Mouse (Mus musculus) CH12.LX (cell line): ENCODE measurements around the gene Tns2. TPM values are rescaled to one million over a fixed set of nuclear protein-coding genes. Genes with fewer than 3 reads are reported as not detected.

Source experiments
- DNase-seq: peaks from one replicate; pipeline ENCODE4 v3.0.0-alpha.2; 2013; ENCODE audit errors: extremely low read depth
- H3K27ac ChIP-seq: 2 replicates; pipeline ENCODE4 v1.5.1; 2012; ENCODE audit warnings: low read depth, mild to moderate bottlenecking, control low read depth, moderate library complexity; ENCODE audit not compliant: insufficient read depth
- H3K27me3 ChIP-seq: replicated peaks from 2 replicates; pipeline ENCODE3; 2012; ENCODE audit warnings: inconsistent platforms
- H3K36me3 ChIP-seq, 2 experiments: replicated peaks in 1 of 2; 2 replicates each; pipeline versions ENCODE3 to v1.6.1; 2012; ENCODE audit warnings: inconsistent platforms in 1 of 2, low read length in 1 of 2, mild to moderate bottlenecking in 1 of 2, mixed read lengths in 1 of 2, moderate library complexity in 1 of 2; ENCODE audit not compliant: control insufficient read depth in 1 of 2, insufficient read depth in 1 of 2
- H3K4me1 ChIP-seq, 2 experiments: 2 replicates each; pipeline ENCODE4 v1.6.1; 2012; ENCODE audit warnings: inconsistent platforms in 1 of 2, moderate library complexity in 1 of 2; ENCODE audit not compliant: insufficient read depth in 2 of 2, control insufficient read depth in 1 of 2
- H3K4me2 ChIP-seq: 2 replicates; pipeline ENCODE4 v1.6.1; 2012; ENCODE audit warnings: low read depth, mild to moderate bottlenecking, control low read depth; ENCODE audit not compliant: poor library complexity, insufficient read depth, severe bottlenecking
- H3K4me3 ChIP-seq, 3 experiments: fragments of 150-350 bp in 1 of 3; sonication (generic) in 1 of 3; replicated peaks in 1 of 3; 2 replicates each; pipeline versions ENCODE3 to v1.5.1; 2011 to 2012; ENCODE audit warnings: low read depth in 2 of 3, low read length in 2 of 3, mild to moderate bottlenecking in 2 of 3, moderate library complexity in 2 of 3, control low read depth in 1 of 3, improper control_type of control experiment in 1 of 3, inconsistent platforms in 1 of 3, mixed read lengths in 1 of 3; ENCODE audit not compliant: poor library complexity in 1 of 3
- H3K79me2 ChIP-seq: replicated peaks from 2 replicates; pipeline ENCODE4 v1.6.1; 2012; ENCODE audit warnings: mild to moderate bottlenecking, moderate library complexity; ENCODE audit not compliant: control insufficient read depth, poor library complexity, insufficient read depth, severe bottlenecking; ENCODE audit errors: extremely low read depth
- H3K9ac ChIP-seq: 2 replicates; pipeline ENCODE4 v1.6.1; 2012; ENCODE audit warnings: low read depth, mild to moderate bottlenecking, control low read depth, moderate library complexity; ENCODE audit not compliant: insufficient read depth
- H3K9me3 ChIP-seq: replicated peaks from 2 replicates; pipeline ENCODE3; 2012; ENCODE audit warnings: low read length, inconsistent platforms, mixed read lengths
- BHLHE40 ChIP-seq: IDR thresholded peaks from 2 replicates; pipeline ENCODE4 v1.6.1; 2011; ENCODE audit warnings: mild to moderate bottlenecking, low read depth, low read length, improper control_type of control experiment
- CHD1 ChIP-seq: IDR thresholded peaks from 2 replicates; pipeline ENCODE4 v1.6.1; 2012; ENCODE audit warnings: low read depth, low read length, improper control_type of control experiment, inconsistent platforms
- ELF1 ChIP-seq: IDR thresholded peaks from 2 replicates; pipeline ENCODE4 v1.6.1; 2014; ENCODE audit warnings: low read depth, mild to moderate bottlenecking, inconsistent platforms, low read length, improper control_type of control experiment
- EP300 ChIP-seq: IDR thresholded peaks from 2 replicates; pipeline ENCODE4 v1.6.1; 2011; ENCODE audit warnings: low read length, improper control_type of control experiment
- ETS1 ChIP-seq: conservative IDR thresholded peaks from 2 replicates; pipeline ENCODE4 v1.6.1; 2012; ENCODE audit warnings: low read depth, mild to moderate bottlenecking, inconsistent platforms, low read length, improper control_type of control experiment, moderate library complexity
- JUN ChIP-seq: IDR thresholded peaks from 2 replicates; pipeline ENCODE4 v1.6.1; 2011; ENCODE audit warnings: low read depth, mild to moderate bottlenecking, low read length, improper control_type of control experiment, moderate library complexity; ENCODE audit not compliant: insufficient read depth
- JUND ChIP-seq: conservative IDR thresholded peaks from 2 replicates; pipeline ENCODE4 v1.6.1; 2011; ENCODE audit warnings: low read depth, low read length, improper control_type of control experiment
- KAT2A ChIP-seq: IDR thresholded peaks from 2 replicates; pipeline ENCODE4 v1.6.1; 2012; ENCODE audit warnings: low read length, improper control_type of control experiment, inconsistent platforms; ENCODE audit not compliant: insufficient replicate concordance
- MAFK ChIP-seq: IDR thresholded peaks from 2 replicates; pipeline ENCODE4 v1.6.1; 2011; ENCODE audit warnings: low read length, improper control_type of control experiment; ENCODE audit not compliant: insufficient replicate concordance
- MAZ ChIP-seq: IDR thresholded peaks from 2 replicates; pipeline ENCODE4 v1.6.1; 2012; ENCODE audit warnings: low read depth, mild to moderate bottlenecking, inconsistent platforms, low read length, improper control_type of control experiment, moderate library complexity
- NELFE ChIP-seq: IDR thresholded peaks from 2 replicates; pipeline ENCODE4 v1.6.1; 2011; ENCODE audit warnings: low read depth, low read length, improper control_type of control experiment
- POLR2A ChIP-seq: IDR thresholded peaks from 2 replicates; pipeline ENCODE4 v1.6.1; 2011; ENCODE audit warnings: low read depth, mild to moderate bottlenecking, improper control_type of control experiment, low read length
- POLR2AphosphoS2 ChIP-seq: IDR thresholded peaks from 2 replicates; pipeline ENCODE4 v1.6.1; 2011; ENCODE audit warnings: low read depth, low read length, improper control_type of control experiment
- RCOR1 ChIP-seq: conservative IDR thresholded peaks from 2 replicates; pipeline ENCODE4 v1.6.1; 2012; ENCODE audit warnings: low read depth, mild to moderate bottlenecking, inconsistent platforms, low read length, improper control_type of control experiment
- SIN3A ChIP-seq: IDR thresholded peaks from 2 replicates; pipeline ENCODE4 v1.6.1; 2012; ENCODE audit warnings: low read length, improper control_type of control experiment, inconsistent platforms
- SMC3 ChIP-seq: IDR thresholded peaks from 2 replicates; pipeline ENCODE4 v1.6.1; 2011; ENCODE audit warnings: low read depth, low read length, improper control_type of control experiment
- TBP ChIP-seq: conservative IDR thresholded peaks from 2 replicates; pipeline ENCODE4 v1.6.1; 2011; ENCODE audit warnings: low read depth, low read length, improper control_type of control experiment
- UBTF ChIP-seq: IDR thresholded peaks from 2 replicates; pipeline ENCODE4 v1.6.1; 2012; ENCODE audit warnings: low read depth, mild to moderate bottlenecking, inconsistent platforms, low read length, improper control_type of control experiment, moderate library complexity
- ZMIZ1 ChIP-seq: IDR thresholded peaks from 2 replicates; pipeline ENCODE4 v1.6.1; 2012; ENCODE audit warnings: low read depth, mild to moderate bottlenecking, inconsistent platforms, low read length, improper control_type of control experiment
- dilution Hi-C: fragments of 300-500 bp; cut with MboI; formaldehyde crosslinking; loops from 2 replicates; pipeline ENCODE4 v1.14.3; 2020; ENCODE audit warnings: low sequenced_read_pairs; ENCODE audit not compliant: extremely low pct_unique_long_range_greater_than_20kb, extremely low pct_ligation_motif_present
- in situ Hi-C: fragments of 300-500 bp; cut with MboI; formaldehyde crosslinking; loops from 3 replicates; pipeline ENCODE4 v1.14.3; 2019; ENCODE audit warnings: low sequenced_read_pairs, low pct_ligation_motif_present, low pct_unique_long_range_greater_than_20kb, mixed read lengths
- polyA plus RNA-seq: library from polyadenylated mRNA; unstranded; fragments of >175 nt; gene quantifications from 2 replicates; pipeline ENCODE4 v1.2.1, GENCODE M21; 2012; ENCODE audit warnings: low read depth; ENCODE audit not compliant: insufficient read length
- total RNA-seq, 2 experiments: library from RNA; depleted of rRNA; stranded (reverse); fragments of 300-350 nt in 1 of 2; fragments of >200 nt in 1 of 2; gene quantifications; 2 replicates each; pipeline ENCODE4 v1.2.3; 2012 to 2014

Tns2 gene
- total and polyA plus RNA-seq, 3 experiments: 0.13 to 0.34 TPM; not detected in 1

- H3K4me3 ChIP-seq: no peak overlapping the region
- no peaks in the 10 kb centered on the region for H3K79me2 ChIP-seq
- H3K27me3 ChIP-seq: peaks cover 13% of the 10 kb centered on the region
- DNase-seq: no peak
- dilution Hi-C loops: no loop called here
- no peak overlapping the region for H3K9ac ChIP-seq
- no peak overlapping the region for H3K4me2 ChIP-seq
- H3K27ac ChIP-seq: no peak overlapping the region
- no peak for TF ChIP-seq EP300
- TF ChIP-seq BHLHE40: no peak
- no peak for TF ChIP-seq MAFK
- no peak for TF ChIP-seq SMC3
- no peak for TF ChIP-seq JUND
- TF ChIP-seq NELFE: no peak
- TF ChIP-seq JUN: no peak
- TF ChIP-seq POLR2A: no peak
- TF ChIP-seq MAZ: no peak
- TF ChIP-seq CHD1: no peak
- TF ChIP-seq RCOR1: no peak
- TF ChIP-seq TBP: no peak
- no peak for TF ChIP-seq POLR2AphosphoS2
- TF ChIP-seq ETS1: no peak
- no peak for TF ChIP-seq ELF1
- TF ChIP-seq ZMIZ1: no peak
- H3K36me3 ChIP-seq: peaks cover 16 to 27% of the 10 kb centered on the region in 2 experiments
- H3K9me3 ChIP-seq: no peaks in the 10 kb centered on the region
- in situ Hi-C loops: no loop called here
- peaks cover 14 to 33% of the 10 kb centered on the region in 2 experiments for H3K4me1 ChIP-seq
Observed at GRCm38 (mm10) chr15:102112181-102112580, 12.0 kb downstream of the Tns2 start.

GRCm38 (mm10) chr15:102112827-102113226, 12.6 kb downstream of the Tns2 start:
- Histone ChIP-seq H3K4me3 (no peak overlapping the region), H3K4me2 (no peak overlapping the region), H3K27ac (no peak overlapping the region), H3K9me3 (no peaks in the 10 kb centered on the region), H3K4me1 (peaks cover 12 to 27% of the 10 kb centered on the region in 2 experiments), H3K9ac (no peak overlapping the region), H3K79me2 (no peaks in the 10 kb centered on the region), H3K27me3 (peaks cover 8% of the 10 kb centered on the region), H3K36me3 (peaks cover 21 to 33% of the 10 kb centered on the region in 2 experiments)
- dilution Hi-C loops (no loop called here), in situ Hi-C loops (no loop called here)
- no peak for TF ChIP-seq MAFK
- TF ChIP-seq JUND: no peak
- TF ChIP-seq SIN3A: no peak
- no peak for TF ChIP-seq UBTF
- no peak for TF ChIP-seq ZMIZ1
- no peak for TF ChIP-seq KAT2A
- DNase-seq: no peak
